Mouse (Mus musculus): ENCODE data around the gene Tspan9. TPM values are rescaled to one million over a fixed set of nuclear protein-coding genes. Genes with fewer than 3 reads are reported as not detected.

The Tspan9 gene
- polyA plus RNA-seq, 2 experiments, result 12.1 to 15.5 TPM

GRCm38 (mm10) chr6:128035930-128036309 is 107.5 kb downstream of the Tspan9 start:
- Histone ChIP-seq H3K36me3 (replicated peaks; ENCODE audit: control insufficient read depth, insufficient read depth, low read depth) (no peaks in the 10 kb centered on the region), H3K4me3 (ENCODE audit: insufficient read depth in 1 of 2, low read depth in 2 of 2, low read length in 2 of 2) (no peak overlapping the region), H3K27me3 (ENCODE audit: control insufficient read depth, insufficient read depth, low read length) (peaks cover 34% of the 10 kb centered on the region), H3K9me3 (ENCODE audit: control insufficient read depth, low read length) (no peaks in the 10 kb centered on the region), H3K27ac (no peak overlapping the region), H3K9ac (replicated peaks) (no peak overlapping the region), H3K4me1 (replicated peaks; ENCODE audit: control insufficient read depth in 2 of 2, insufficient read depth in 2 of 2, low read length in 1 of 2) (peaks cover 0 to 3% of the 10 kb centered on the region in 2 experiments; a peak in 1 of 4 replicates), H3K4me2 (ENCODE audit: low read depth) (peak overlapping the region; percentile 60)
- TF ChIP-seq CTCF (IDR thresholded peaks at IDR 0.05; ENCODE audit: low read depth), result no peak
- no peak for TF ChIP-seq EP300 (IDR thresholded peaks at IDR 0.05; ENCODE audit: low read depth)
- DNase-seq (ENCODE audit: low read depth in 3 of 3, low spot score in 3 of 3), result no peak
- ATAC-seq (ENCODE audit: insufficient read depth), result no peak
- WGBS (ENCODE audit: insufficient replicate concordance), result 9% methylated on average over 4 of the region's 4 CpGs

- H3K4me3 ChIP-seq (ENCODE audit: insufficient read depth in 1 of 2, low read depth in 2 of 2, low read length in 2 of 2), result peak overlapping the region; percentile 33 to 35; a peak in 3 of 4 replicates
- no peaks in the 10 kb centered on the region for H3K36me3 ChIP-seq (replicated peaks; ENCODE audit: control insufficient read depth, insufficient read depth, low read depth)
- H3K27me3 ChIP-seq (ENCODE audit: control insufficient read depth, insufficient read depth, low read length), result peaks cover 34% of the 10 kb centered on the region
- DNase-seq (ENCODE audit: low read depth in 3 of 3, low spot score in 3 of 3), result no peak
- peaks cover 0 to 3% of the 10 kb centered on the region in 2 experiments; a peak in 1 of 4 replicates for H3K4me1 ChIP-seq (replicated peaks; ENCODE audit: control insufficient read depth in 2 of 2, insufficient read depth in 2 of 2, low read length in 1 of 2)
- peak overlapping the region; percentile 60 for H3K4me2 ChIP-seq (ENCODE audit: low read depth)
- H3K9me3 ChIP-seq (ENCODE audit: control insufficient read depth, low read length), result no peaks in the 10 kb centered on the region
- ATAC-seq (ENCODE audit: insufficient read depth), result no peak
- 2% methylated on average over 36 of the region's 36 CpGs for WGBS (ENCODE audit: insufficient replicate concordance)
- no peak overlapping the region for H3K9ac ChIP-seq (replicated peaks)
- H3K27ac ChIP-seq, result no peak overlapping the region
- TF ChIP-seq CTCF (IDR thresholded peaks at IDR 0.05; ENCODE audit: low read depth), result no peak
- TF ChIP-seq EP300 (IDR thresholded peaks at IDR 0.05; ENCODE audit: low read depth), result no peak
These were observed 108.0 kb downstream of the Tspan9 start for GRCm38 (mm10) chr6:128035250-128035929.

GRCm38 (mm10) chr6:128034317-128035249 is 108.8 kb downstream of the Tspan9 start:
- no peaks in the 10 kb centered on the region for H3K36me3 ChIP-seq (replicated peaks; ENCODE audit: control insufficient read depth, insufficient read depth, low read depth)
- H3K4me2 ChIP-seq (ENCODE audit: low read depth), result peak overlapping the region; percentile 60
- peak overlapping the region; percentile 28 to 35 for H3K4me3 ChIP-seq (ENCODE audit: insufficient read depth in 1 of 2, low read depth in 2 of 2, low read length in 2 of 2)
- no peak for TF ChIP-seq EP300 (IDR thresholded peaks at IDR 0.05; ENCODE audit: low read depth)
- TF ChIP-seq CTCF (IDR thresholded peaks at IDR 0.05; ENCODE audit: low read depth), result 0 out of 2 replicates have a peak, but pooled peaks have one; percentile 8
- no peak overlapping the region for H3K27ac ChIP-seq
- peaks cover 0 to 3% of the 10 kb centered on the region in 2 experiments; a peak in 1 of 4 replicates for H3K4me1 ChIP-seq (replicated peaks; ENCODE audit: control insufficient read depth in 2 of 2, insufficient read depth in 2 of 2, low read length in 1 of 2)
- no peak for DNase-seq (ENCODE audit: low read depth in 3 of 3, low spot score in 3 of 3)
- under 1% methylated on average over 72 of the region's 80 CpGs for WGBS (ENCODE audit: insufficient replicate concordance)
- ATAC-seq (ENCODE audit: insufficient read depth), result no peak
- H3K27me3 ChIP-seq (ENCODE audit: control insufficient read depth, insufficient read depth, low read length), result peaks cover 34% of the 10 kb centered on the region
- no peaks in the 10 kb centered on the region for H3K9me3 ChIP-seq (ENCODE audit: control insufficient read depth, low read length)
- no peak overlapping the region for H3K9ac ChIP-seq (replicated peaks)

- Histone ChIP-seq H3K4me3 (ENCODE audit: insufficient read depth in 1 of 2, low read depth in 2 of 2, low read length in 2 of 2) (no peak overlapping the region; a peak in 1 of 4 replicates), H3K27ac (no peak overlapping the region), H3K27me3 (ENCODE audit: control insufficient read depth, insufficient read depth, low read length) (peaks cover 34% of the 10 kb centered on the region), H3K4me1 (replicated peaks; ENCODE audit: control insufficient read depth in 2 of 2, insufficient read depth in 2 of 2, low read length in 1 of 2) (peaks cover 0 to 3% of the 10 kb centered on the region in 2 experiments; a peak in 1 of 4 replicates), H3K9me3 (ENCODE audit: control insufficient read depth, low read length) (no peaks in the 10 kb centered on the region), H3K9ac (replicated peaks) (no peak overlapping the region), H3K36me3 (replicated peaks; ENCODE audit: control insufficient read depth, insufficient read depth, low read depth) (no peaks in the 10 kb centered on the region), H3K4me2 (ENCODE audit: low read depth) (no peak overlapping the region)
- 12% methylated on average over 4 of the region's 4 CpGs for WGBS (ENCODE audit: insufficient replicate concordance)
- DNase-seq (ENCODE audit: low read depth in 3 of 3, low spot score in 3 of 3) (no peak), ATAC-seq (ENCODE audit: insufficient read depth) (no peak)
- TF ChIP-seq CTCF (IDR thresholded peaks at IDR 0.05; ENCODE audit: low read depth), result no peak
- no peak for TF ChIP-seq EP300 (IDR thresholded peaks at IDR 0.05; ENCODE audit: low read depth)
These were observed 109.5 kb downstream of the Tspan9 start for GRCm38 (mm10) chr6:128033868-128034250.
